8 mouse cellular contexts compared by ENCODE assay signal in the genomic region with DNA sequence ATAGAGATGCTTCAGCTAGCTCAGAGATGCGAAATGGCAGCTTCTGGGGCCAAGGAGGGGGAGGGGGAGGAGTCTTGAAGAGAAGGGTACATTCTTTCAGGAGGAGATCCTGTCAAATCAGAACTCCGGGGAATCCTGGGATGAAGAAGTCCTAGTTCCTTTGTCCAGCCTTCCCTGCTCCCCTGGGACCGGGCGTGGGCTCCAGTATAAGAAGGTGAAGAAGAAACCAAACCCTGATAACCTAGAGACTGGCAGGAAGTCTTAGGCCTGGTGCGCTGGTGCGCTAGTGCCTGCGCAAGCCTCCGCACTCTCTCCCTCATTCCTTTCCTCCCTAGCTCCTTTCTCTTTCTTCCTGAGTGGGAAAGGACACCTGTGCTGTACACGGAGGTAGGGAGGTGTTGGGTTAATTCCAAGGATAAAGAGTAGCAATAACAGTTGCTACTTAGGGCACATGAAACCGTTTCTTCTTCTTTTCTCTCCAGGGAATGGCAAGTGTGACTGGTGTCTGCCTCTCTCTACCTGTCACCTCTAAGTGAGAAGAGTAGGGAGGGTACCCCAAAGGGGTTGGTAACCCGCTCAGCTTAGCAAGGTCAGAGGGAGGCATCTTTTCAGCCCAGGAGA. TPM values are rescaled to one million over a fixed set of nuclear protein-coding genes. Genes with fewer than 3 reads are reported as not detected.
A peak's percentile ranks its signal among the peaks of the same experiment; 100 is the strongest.
DNase-seq lines count a peak whose midpoint lies in the region; ATAC-seq lines count a peak whose summit lies in the region.

No protein-coding gene starts in this region.

- peak overlapping the region; percentile 98 for H3K4me2 ChIP-seq in heart, embryonic 14.5 days (ENCODE audit: low read length)
- H3K4me2 ChIP-seq in hindbrain, embryonic 12.5 days (replicated peaks) = peak overlapping the region; percentile 83

- H3K9me3 ChIP-seq in heart, embryonic 14.5 days (ENCODE audit: control insufficient read depth, low read length) = no peaks in the 10 kb centered on the region
- H3K9me3 ChIP-seq in hindbrain, embryonic 12.5 days (replicated peaks) = no peaks in the 10 kb centered on the region
- H3K9me3 ChIP-seq in midbrain, embryonic 10.5 days (replicated peaks) = no peaks in the 10 kb centered on the region

- WGBS in heart, embryonic 14.5 days = 31% methylated on average over 11 of the region's 11 CpGs
- WGBS in hindbrain, embryonic 12.5 days = 9% methylated on average over 11 of the region's 11 CpGs
- WGBS in midbrain, embryonic 10.5 days = 1% methylated on average over 11 of the region's 11 CpGs

- ATAC-seq in heart, embryonic 14.5 days (ENCODE audit: insufficient number of reproducible peaks, insufficient read depth, low FRiP score, low read depth) = no peak
- ATAC-seq in hindbrain, embryonic 12.5 days (ENCODE audit: low FRiP score) = no peak
- no peak for ATAC-seq in frontal cortex, adult (ENCODE audit: low TSS enrichment)

- no peak for DNase-seq in heart, postnatal 4 days
- DNase-seq in NIH3T3 (ENCODE audit: low read depth) = peak; percentile 24
- peak; percentile 32 for DNase-seq in midbrain, embryonic 10.5 days (ENCODE audit: low spot score)
- no peak for DNase-seq in cerebellum, adult 8-10 months
- no peak for DNase-seq in left cerebral cortex, postnatal 10 days (ENCODE audit: extremely low spot score in 1 of 2, low spot score in 2 of 2)

- H3K36me3 ChIP-seq in heart, embryonic 14.5 days (ENCODE audit: control insufficient read depth, insufficient read depth, low read length) = peaks cover 31% of the 10 kb centered on the region
- peaks cover 18% of the 10 kb centered on the region for H3K36me3 ChIP-seq in hindbrain, embryonic 12.5 days
- peaks cover 22% of the 10 kb centered on the region for H3K36me3 ChIP-seq in midbrain, embryonic 10.5 days

- H3K4me3 ChIP-seq in heart, embryonic 14.5 days (ENCODE audit: control insufficient read depth in 1 of 2, insufficient read depth in 1 of 2, low read depth in 1 of 2, low read length in 2 of 2) = peak overlapping the region; percentile 64 to 87
- peak overlapping the region; percentile 59 for H3K4me3 ChIP-seq in hindbrain, embryonic 12.5 days
- H3K4me3 ChIP-seq in midbrain, embryonic 10.5 days = peak overlapping the region; percentile 80

- peak overlapping the region; percentile 89 for H3K9ac ChIP-seq in heart, embryonic 14.5 days (ENCODE audit: low read length)
- peak overlapping the region; percentile 66 for H3K9ac ChIP-seq in hindbrain, embryonic 12.5 days

- peaks cover 7 to 13% of the 10 kb centered on the region in 2 experiments; a peak in 3 of 4 replicates for H3K4me1 ChIP-seq in heart, embryonic 14.5 days (ENCODE audit: control insufficient read depth in 2 of 2, insufficient read depth in 2 of 2, low read length in 2 of 2)
- H3K4me1 ChIP-seq in hindbrain, embryonic 12.5 days = peaks cover 17% of the 10 kb centered on the region
- peaks cover 28% of the 10 kb centered on the region for H3K4me1 ChIP-seq in midbrain, embryonic 10.5 days

- no peak overlapping the region for H3K27ac ChIP-seq in heart, embryonic 14.5 days (replicated peaks in 1 of 2; ENCODE audit: control insufficient read depth in 1 of 2, insufficient read depth in 1 of 2, low read depth in 2 of 2, low read length in 2 of 2)
- H3K27ac ChIP-seq in hindbrain, embryonic 12.5 days = peak overlapping the region; percentile 24; the same call in 1 of the 2 replicates
- H3K27ac ChIP-seq in midbrain, embryonic 10.5 days (replicated peaks) = peak overlapping the region; percentile 82

- H3K27me3 ChIP-seq in heart, embryonic 14.5 days (ENCODE audit: control insufficient read depth, insufficient read depth, low read length) = no peaks in the 10 kb centered on the region
- H3K27me3 ChIP-seq in hindbrain, embryonic 12.5 days = peaks cover 31% of the 10 kb centered on the region
- peaks cover 91% of the 10 kb centered on the region for H3K27me3 ChIP-seq in midbrain, embryonic 10.5 days (ENCODE audit: low read depth, poor library complexity, severe bottlenecking)

- intact Hi-C loops in left cerebral cortex, postnatal 10 days (cut with DNase I) = no loop called here

RNA-seq across cellular contexts. Expression of a gene that starts 1.4 kb away (rescaled TPM):
- polyA plus RNA-seq in heart, embryonic 14.5 days (2014; fragmentation: Nextera tagmentation; extraction: Ambion mirVana) = 17.3 and 17.8 TPM in 2 replicates
- 10 to 100 TPM; 28.4 to 31.3 TPM for total RNA-seq in heart, postnatal 4 days (2021)
- 28.9 and 30.9 TPM in 2 replicates for polyA plus RNA-seq in hindbrain, embryonic 12.5 days (2016; fragmentation: Nextera tagmentation; extraction: Ambion mirVana)
- 17.2 and 23.6 TPM in 2 replicates for polyA plus RNA-seq in midbrain, embryonic 10.5 days (2016; fragmentation: Nextera tagmentation; extraction: Ambion mirVana)
- 1 to 10 TPM; 8.9 to 9.3 TPM for total RNA-seq in left cerebral cortex, postnatal 10 days (2021)

RNA-seq across cellular contexts. Expression of a gene that starts 23.4 kb away (rescaled TPM):
- polyA plus RNA-seq in heart, embryonic 14.5 days (2014; fragmentation: Nextera tagmentation; extraction: Ambion mirVana) = 7.3 and 8.2 TPM in 2 replicates
- 1 to 10 TPM; 6.9 to 8.3 TPM for total RNA-seq in heart, postnatal 4 days (2021)
- polyA plus RNA-seq in hindbrain, embryonic 12.5 days (2016; fragmentation: Nextera tagmentation; extraction: Ambion mirVana) = 20.8 TPM in 2 replicates
- polyA plus RNA-seq in midbrain, embryonic 10.5 days (2016; fragmentation: Nextera tagmentation; extraction: Ambion mirVana) = 15.4 and 19.5 TPM in 2 replicates
- total RNA-seq in left cerebral cortex, postnatal 10 days (2021) = 10 to 100 TPM; 10.8 to 10.9 TPM

RNA-seq across cellular contexts. Expression of a gene that starts 24.9 kb away (rescaled TPM):
- 2,755 and 3,168 TPM in 2 replicates for polyA plus RNA-seq in heart, embryonic 14.5 days (2014; fragmentation: Nextera tagmentation; extraction: Ambion mirVana)
- 1,000 to 10,000 TPM; 2,410 to 2,531 TPM for total RNA-seq in heart, postnatal 4 days (2021)
- 2,172 and 2,716 TPM in 2 replicates for polyA plus RNA-seq in hindbrain, embryonic 12.5 days (2016; fragmentation: Nextera tagmentation; extraction: Ambion mirVana)
- 2,872 and 3,266 TPM in 2 replicates for polyA plus RNA-seq in midbrain, embryonic 10.5 days (2016; fragmentation: Nextera tagmentation; extraction: Ambion mirVana)
- total RNA-seq in left cerebral cortex, postnatal 10 days (2021) = 1,000 to 10,000 TPM; 2,483 to 2,553 TPM

RNA-seq across cellular contexts. Expression of a gene that starts 25.7 kb away (rescaled TPM):
- polyA plus RNA-seq in heart, embryonic 14.5 days (2014; fragmentation: Nextera tagmentation; extraction: Ambion mirVana) = 5.0 and 5.5 TPM in 2 replicates
- 1 to 10 TPM; 3.7 TPM for total RNA-seq in heart, postnatal 4 days (2021)
- polyA plus RNA-seq in hindbrain, embryonic 12.5 days (2016; fragmentation: Nextera tagmentation; extraction: Ambion mirVana) = 2.9 and 3.3 TPM in 2 replicates
- polyA plus RNA-seq in midbrain, embryonic 10.5 days (2016; fragmentation: Nextera tagmentation; extraction: Ambion mirVana) = 1.8 and 2.9 TPM in 2 replicates
- 10 to 100 TPM; 30.9 to 34.1 TPM for total RNA-seq in left cerebral cortex, postnatal 10 days (2021)

RNA-seq across cellular contexts. Expression of a gene that starts 30.3 kb away (rescaled TPM):
- 1,060 and 1,246 TPM in 2 replicates for polyA plus RNA-seq in heart, embryonic 14.5 days (2014; fragmentation: Nextera tagmentation; extraction: Ambion mirVana)
- total RNA-seq in heart, postnatal 4 days (2021) = 100 to 1,000 TPM; 616 to 628 TPM
- polyA plus RNA-seq in hindbrain, embryonic 12.5 days (2016; fragmentation: Nextera tagmentation; extraction: Ambion mirVana) = 836 and 860 TPM in 2 replicates
- polyA plus RNA-seq in midbrain, embryonic 10.5 days (2016; fragmentation: Nextera tagmentation; extraction: Ambion mirVana) = 833 and 890 TPM in 2 replicates
- total RNA-seq in left cerebral cortex, postnatal 10 days (2021) = 100 to 1,000 TPM; 602 to 610 TPM

Comparison
In these comparisons a context has a peak if more than half of its experiments do, and no peak if none do; other contexts are left out.
1. H3K27ac ChIP-seq: peak in hindbrain, embryonic 12.5 days (single experiment) and midbrain, embryonic 10.5 days (single experiment); none in heart, embryonic 14.5 days (0 of 2).
2. DNase-seq: peak in NIH3T3 (single experiment) and midbrain, embryonic 10.5 days (single experiment); none in heart, postnatal 4 days (single experiment), cerebellum, adult 8-10 months (single experiment) and left cerebral cortex, postnatal 10 days (0 of 2).
3. Peak in every context shown above with its lines, with median percentiles within 50 percentile points of each other: H3K4me3 ChIP-seq.